ENCODE assay signal across 18 mouse cellular contexts in genomic region chr15:79493527-79493926, GRCm38 (mm10). TPM values are rescaled to one million over a fixed set of nuclear protein-coding genes. Genes with fewer than 3 reads are reported as not detected.
DNase-seq lines count a peak whose midpoint lies in the region; ATAC-seq and TF ChIP-seq lines count a peak whose summit lies in the region.
"Had no signal": no experiment of that assay in that cellular context is flagged by ENCODE, and none has a peak within 500 bp of the region (broad histone marks: within the 10 kb centered on the region; RNA-seq: fewer than 3 reads in every experiment).

No protein-coding gene starts in this region.

- no peak for TF ChIP-seq CTCF in left cerebral cortex, adult 2 months (IDR thresholded peaks at IDR 0.05)

- peak overlapping the region; percentile 22 for H3K4me2 ChIP-seq in heart, embryonic 14.5 days (ENCODE audit: low read length)
- H3K4me2 ChIP-seq in embryonic facial prominence, embryonic 14.5 days (ENCODE audit: low read depth, low read length): no peak overlapping the region
- H3K4me2 ChIP-seq: limb, embryonic 15.5 days; midbrain, embryonic 15.5 days; neural tube, embryonic 12.5 days had no signal

- H3K4me1 ChIP-seq in heart, embryonic 14.5 days (ENCODE audit: control insufficient read depth in 2 of 2, insufficient read depth in 2 of 2, low read length in 2 of 2): peaks cover 7 to 10% of the 10 kb centered on the region in 2 experiments
- H3K4me1 ChIP-seq in embryonic facial prominence, embryonic 14.5 days (ENCODE audit: control insufficient read depth, insufficient read depth, low read length): no peaks in the 10 kb centered on the region
- H3K4me1 ChIP-seq: limb, embryonic 15.5 days had no signal

- no peak overlapping the region for H3K4me3 ChIP-seq in heart, embryonic 14.5 days (ENCODE audit: control insufficient read depth in 1 of 2, insufficient read depth in 1 of 2, low read depth in 1 of 2, low read length in 2 of 2)
- peak overlapping the region; percentile 3; the same call in 1 of the 2 replicates for H3K4me3 ChIP-seq in left cerebral cortex, adult 2 months
- H3K4me3 ChIP-seq in embryonic facial prominence, embryonic 14.5 days (ENCODE audit: low read depth, low read length): no peak overlapping the region
- H3K4me3 ChIP-seq: forebrain, embryonic 10.5 days; limb, embryonic 15.5 days; midbrain, embryonic 15.5 days; neural tube, embryonic 12.5 days had no signal

- no peaks in the 10 kb centered on the region for H3K9me3 ChIP-seq in heart, embryonic 14.5 days (ENCODE audit: control insufficient read depth, low read length)
- H3K9me3 ChIP-seq in embryonic facial prominence, embryonic 14.5 days (ENCODE audit: control insufficient read depth, low read length): no peaks in the 10 kb centered on the region
- H3K9me3 ChIP-seq: forebrain, embryonic 10.5 days; limb, embryonic 15.5 days; midbrain, embryonic 15.5 days; neural tube, embryonic 12.5 days had no signal

- no peaks in the 10 kb centered on the region for H3K36me3 ChIP-seq in heart, embryonic 14.5 days (ENCODE audit: control insufficient read depth, insufficient read depth, low read length)
- H3K36me3 ChIP-seq in embryonic facial prominence, embryonic 14.5 days (ENCODE audit: control insufficient read depth, insufficient read depth, low read length): no peaks in the 10 kb centered on the region
- H3K36me3 ChIP-seq: forebrain, embryonic 10.5 days; limb, embryonic 15.5 days; midbrain, embryonic 15.5 days; neural tube, embryonic 12.5 days had no signal

- 0 out of 2 replicates have a peak overlapping the region, but pooled peaks have one; percentile 9 for H3K9ac ChIP-seq in heart, embryonic 14.5 days (ENCODE audit: low read length)
- 0 out of 2 replicates have a peak overlapping the region, but pooled peaks have one; percentile 19 for H3K9ac ChIP-seq in embryonic facial prominence, embryonic 14.5 days (ENCODE audit: low read depth, low read length)
- H3K9ac ChIP-seq: limb, embryonic 15.5 days; midbrain, embryonic 15.5 days; neural tube, embryonic 12.5 days had no signal

- no peak for ATAC-seq in heart, embryonic 14.5 days (ENCODE audit: insufficient number of reproducible peaks, insufficient read depth, low FRiP score, low read depth)
- ATAC-seq in embryonic facial prominence, embryonic 14.5 days (ENCODE audit: low read depth): no peak
- ATAC-seq: intestine, postnatal 0 days; midbrain, embryonic 15.5 days; Patski had no signal

- WGBS in heart, embryonic 14.5 days: 30% methylated on average over 18 of the region's 18 CpGs
- 51% methylated on average over 18 of the region's 18 CpGs for WGBS in embryonic facial prominence, embryonic 14.5 days

- DNase-seq in heart, adult 8-10 months (ENCODE audit: low spot score): no peak
- peak; percentile 49 to 66 for DNase-seq in left cerebral cortex, adult 2 months (ENCODE audit: extremely low spot score in 1 of 2, low spot score in 2 of 2)
- no peak for DNase-seq in left cerebral cortex, postnatal 4 days
- DNase-seq in embryonic facial prominence, embryonic 14.5 days (ENCODE audit: low spot score): no peak
- DNase-seq in right cerebral cortex, postnatal 4 days: peak; percentile 42
- DNase-seq in gastrocnemius, postnatal 10 days: no peak
- DNase-seq in MN1 (ENCODE audit: low spot score): no peak
- DNase-seq: cerebellum, adult 9-10 months; lung, adult 18-20 months had no signal

- intact Hi-C loops in left cerebral cortex, adult 2 months (cut with DNase I): no loop called here
- intact Hi-C loops in left cerebral cortex, postnatal 4 days (cut with DNase I): no loop called here

- no peak overlapping the region for H3K27ac ChIP-seq in heart, embryonic 14.5 days (replicated peaks in 1 of 2; ENCODE audit: control insufficient read depth in 1 of 2, insufficient read depth in 1 of 2, low read depth in 2 of 2, low read length in 2 of 2)
- H3K27ac ChIP-seq in left cerebral cortex, adult 2 months: peak overlapping the region; percentile 74
- H3K27ac ChIP-seq in embryonic facial prominence, embryonic 14.5 days (replicated peaks; ENCODE audit: low read depth, low read length): no peak overlapping the region
- H3K27ac ChIP-seq: forebrain, embryonic 10.5 days; limb, embryonic 15.5 days; midbrain, embryonic 15.5 days; neural tube, embryonic 12.5 days had no signal

- H3K27me3 ChIP-seq in heart, embryonic 14.5 days (ENCODE audit: control insufficient read depth, insufficient read depth, low read length): peaks cover 24% of the 10 kb centered on the region
- H3K27me3 ChIP-seq in embryonic facial prominence, embryonic 14.5 days (replicated peaks; ENCODE audit: control insufficient read depth, insufficient read depth, low read length): peaks cover 4% of the 10 kb centered on the region; the same call in 1 of the 2 replicates
- H3K27me3 ChIP-seq: midbrain, embryonic 15.5 days had no signal

RNA-seq across cellular contexts. Expression of gene Kcnj4, which starts 11.5 kb away (rescaled TPM):
- polyA plus RNA-seq in heart, embryonic 14.5 days (2014; fragmentation: Nextera tagmentation; extraction: Ambion mirVana): 0.20 TPM in 1 of 2 replicates, not detected in the other
- 1 to 10 TPM in 3 of 4 experiments, under 1 TPM in 1; 0.92 to 1.6 (median 1.4) TPM for total RNA-seq in heart, adult 8-10 months (2022)
- total RNA-seq in left cerebral cortex, adult 2 months (2021): 100 to 1,000 TPM; 186 to 202 TPM
- 10 to 100 TPM; 29.9 to 39.5 TPM for total RNA-seq in left cerebral cortex, postnatal 4 days (2021)
- 0.07 and 0.09 TPM in 2 replicates for polyA plus RNA-seq in embryonic facial prominence, embryonic 14.5 days (2014; fragmentation: Nextera tagmentation; extraction: Ambion mirVana)
- under 1 TPM; 0.26 to 0.27 TPM for total RNA-seq in gastrocnemius, postnatal 10 days (2021)
- total RNA-seq: gastrocnemius, adult 18-20 months had no signal
- polyA plus RNA-seq: forebrain, embryonic 10.5 days; intestine, postnatal 0 days; limb, embryonic 15.5 days; neural tube, embryonic 12.5 days; thymus, postnatal 0 days had no signal

RNA-seq across cellular contexts. Expression of gene Kdelr3, which starts 22.7 kb away (rescaled TPM):
- polyA plus RNA-seq in heart, embryonic 14.5 days (2014; fragmentation: Nextera tagmentation; extraction: Ambion mirVana): 42.2 and 54.1 TPM in 2 replicates
- 1 to 10 TPM; 4.3 to 5.2 (median 4.5) TPM for total RNA-seq in heart, adult 8-10 months (2022)
- total RNA-seq in left cerebral cortex, adult 2 months (2021): under 1 TPM; 0.32 to 0.33 TPM
- under 1 TPM; 0.72 to 0.91 TPM for total RNA-seq in left cerebral cortex, postnatal 4 days (2021)
- polyA plus RNA-seq in embryonic facial prominence, embryonic 14.5 days (2014; fragmentation: Nextera tagmentation; extraction: Ambion mirVana): 149 and 157 TPM in 2 replicates
- total RNA-seq in gastrocnemius, postnatal 10 days (2021): 10 to 100 TPM; 29.9 to 38.0 TPM

RNA-seq across cellular contexts. Expression of gene Csnk1e, which starts 38.2 kb away (rescaled TPM):
- polyA plus RNA-seq in heart, embryonic 14.5 days (2014; fragmentation: Nextera tagmentation; extraction: Ambion mirVana): 83.0 and 95.1 TPM in 2 replicates
- total RNA-seq in heart, adult 8-10 months (2022): 10 to 100 TPM; 49.3 to 64.6 (median 56.6) TPM
- 100 to 1,000 TPM; 153 to 159 TPM for total RNA-seq in left cerebral cortex, adult 2 months (2021)
- total RNA-seq in left cerebral cortex, postnatal 4 days (2021): 100 to 1,000 TPM; 285 to 296 TPM
- polyA plus RNA-seq in embryonic facial prominence, embryonic 14.5 days (2014; fragmentation: Nextera tagmentation; extraction: Ambion mirVana): 75.3 and 76.3 TPM in 2 replicates
- 10 to 100 TPM; 55.5 to 60.8 TPM for total RNA-seq in gastrocnemius, postnatal 10 days (2021)

RNA-seq across cellular contexts. Expression of gene Ddx17, which starts 53.0 kb away (rescaled TPM):
- 49.1 and 57.6 TPM in 2 replicates for polyA plus RNA-seq in heart, embryonic 14.5 days (2014; fragmentation: Nextera tagmentation; extraction: Ambion mirVana)
- total RNA-seq in heart, adult 8-10 months (2022): 10 to 100 TPM; 67.0 to 82.8 (median 74.6) TPM
- 100 to 1,000 TPM; 323 to 340 TPM for total RNA-seq in left cerebral cortex, adult 2 months (2021)
- total RNA-seq in left cerebral cortex, postnatal 4 days (2021): 100 to 1,000 TPM; 446 to 452 TPM
- polyA plus RNA-seq in embryonic facial prominence, embryonic 14.5 days (2014; fragmentation: Nextera tagmentation; extraction: Ambion mirVana): 80.0 and 81.6 TPM in 2 replicates
- total RNA-seq in gastrocnemius, postnatal 10 days (2021): 100 to 1,000 TPM in 1 of 2 experiments, 10 to 100 TPM in 1; 94.8 to 163 TPM

Comparison
In these comparisons a context has a peak if more than half of its experiments do, and no peak if none do; other contexts are left out.
1. DNase-seq: peak in left cerebral cortex, adult 2 months (2 of 2) and right cerebral cortex, postnatal 4 days (single experiment); none in heart, adult 8-10 months (single experiment), left cerebral cortex, postnatal 4 days (single experiment), embryonic facial prominence, embryonic 14.5 days (single experiment), gastrocnemius, postnatal 10 days (single experiment) and MN1 (single experiment).
2. RNA of gene Kcnj4, which starts 11.5 kb away (total RNA-seq): 186 to 202 TPM in left cerebral cortex, adult 2 months and 29.9 to 39.5 TPM in left cerebral cortex, postnatal 4 days; 0.92 to 1.6 TPM in heart, adult 8-10 months and 0.26 to 0.27 TPM in gastrocnemius, postnatal 10 days; every median in the first group is over 10 times any median in the second.
3. RNA of gene Kdelr3, which starts 22.7 kb away (total RNA-seq): 29.9 to 38.0 TPM in gastrocnemius, postnatal 10 days; 4.3 to 5.2 TPM in heart, adult 8-10 months, 0.72 to 0.91 TPM in left cerebral cortex, postnatal 4 days and 0.32 to 0.33 TPM in left cerebral cortex, adult 2 months; every median in the first group is over 4 times any median in the second.